Mouse (Mus musculus): ENCODE data around the gene Klk10. TPM values are rescaled to one million over a fixed set of nuclear protein-coding genes. Genes with fewer than 3 reads are reported as not detected.
A peak's percentile ranks its signal among the peaks of the same experiment; 100 is the strongest.

Klk10 gene
- total RNA-seq (2021) = under 1 TPM in 1 of 2 experiments, not detected in 1; 0.18 TPM
- long read RNA-seq, experiment 1, transcript Klk10-201 (6 exons, 1,373 nt) = major isoform, 6 of 6 reads
- long read RNA-seq, experiment 1, partial matches to known transcripts = 0 of 6 reads
- long read RNA-seq, experiment 1, other reads (novel, unspliced or antisense) = 0 of 6 reads
- long read RNA-seq, experiment 2 = 0 reads

DNA sequence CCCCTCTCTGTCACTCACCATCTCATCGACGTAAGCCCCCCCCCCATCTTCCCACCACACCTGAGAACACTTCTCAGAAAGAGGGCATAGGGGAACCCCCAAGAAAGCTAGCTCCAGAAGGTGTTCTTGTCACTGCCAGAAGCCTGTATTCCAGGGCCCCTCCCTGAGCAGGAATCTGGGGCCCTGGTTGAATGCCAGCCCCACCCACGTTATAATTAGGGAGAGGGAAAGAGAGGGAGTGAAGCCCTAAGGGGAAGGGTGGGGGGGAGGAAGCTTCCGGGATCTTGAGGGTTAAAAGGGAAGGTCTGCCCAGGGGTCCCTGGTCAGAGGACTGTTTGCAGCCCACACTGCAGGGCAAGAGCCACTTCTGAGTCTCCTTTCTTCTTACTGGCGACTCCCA lies at the start of gene Klk10:
Gene Klk10, plus strand, starts transcription at position 290 of the 400 bp plus-strand sequence.
- DNase-seq (ENCODE audit: low spot score in 2 of 2) = no peak

DNA sequence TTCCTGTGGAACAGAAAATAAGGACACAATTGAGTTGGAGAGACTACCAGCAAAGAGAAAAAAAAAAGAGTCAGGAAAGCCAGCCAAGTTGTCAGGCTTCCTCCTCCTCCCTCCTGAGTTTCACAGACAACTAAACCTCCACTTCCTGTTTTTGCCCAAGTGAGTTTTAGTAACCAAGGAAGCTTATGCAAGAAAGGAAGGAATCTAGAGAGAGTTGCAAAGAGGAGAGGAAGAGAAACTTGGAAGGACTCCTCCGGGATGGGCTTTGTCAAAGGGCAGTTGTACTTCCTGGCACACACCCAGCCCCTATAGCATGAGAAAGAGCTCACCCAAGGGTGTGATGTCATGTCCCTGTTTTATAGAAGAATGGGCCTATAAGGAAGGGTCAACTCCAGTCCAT lies 33.0 kb upstream of the Klk10 start:
- DNase-seq (ENCODE audit: low spot score in 2 of 2) = no peak

DNA sequence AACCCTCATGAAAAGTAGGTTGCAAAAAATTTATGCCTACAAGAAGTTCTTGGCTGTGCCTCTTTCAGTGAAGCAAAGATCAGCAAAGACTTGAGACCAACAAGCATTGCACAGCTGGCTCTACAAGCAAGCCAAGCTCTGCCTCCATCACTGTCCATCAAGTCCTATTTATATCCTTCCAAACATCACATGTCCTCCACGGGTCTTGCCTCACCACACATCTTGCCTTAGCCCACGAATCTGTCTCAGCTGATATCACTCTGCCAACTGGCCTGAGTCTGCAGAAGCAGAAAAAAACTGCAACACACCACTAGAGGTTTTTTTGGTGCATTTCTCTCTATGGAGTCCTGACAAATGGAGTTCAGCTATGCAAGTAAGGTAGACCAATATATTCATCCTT lies 28.0 kb upstream of the Klk10 start:
- DNase-seq (ENCODE audit: low spot score in 2 of 2) = no peak

DNA sequence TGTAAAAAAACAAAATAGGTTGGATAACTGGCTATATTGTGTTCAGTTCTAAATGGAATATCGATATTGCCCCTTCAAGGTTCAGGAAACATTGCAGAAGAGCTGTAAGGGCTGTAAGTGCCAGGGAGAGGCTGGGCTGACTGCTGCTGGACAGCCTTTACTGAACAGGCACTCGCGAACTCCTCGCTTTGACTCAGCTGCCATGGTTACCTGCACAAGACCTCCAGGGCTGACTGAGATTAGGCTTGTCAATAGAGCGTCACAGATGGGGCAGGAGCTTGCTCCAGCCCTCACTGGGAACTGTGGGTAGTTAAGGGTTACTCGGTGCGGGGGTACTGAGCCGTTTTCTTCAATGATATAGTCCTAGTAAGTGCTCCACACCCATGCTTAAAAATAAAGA lies 14.4 kb upstream of the Klk10 start:
- peak in 1 of 2 experiments; percentile 4 for DNase-seq (ENCODE audit: low spot score in 2 of 2)

DNA sequence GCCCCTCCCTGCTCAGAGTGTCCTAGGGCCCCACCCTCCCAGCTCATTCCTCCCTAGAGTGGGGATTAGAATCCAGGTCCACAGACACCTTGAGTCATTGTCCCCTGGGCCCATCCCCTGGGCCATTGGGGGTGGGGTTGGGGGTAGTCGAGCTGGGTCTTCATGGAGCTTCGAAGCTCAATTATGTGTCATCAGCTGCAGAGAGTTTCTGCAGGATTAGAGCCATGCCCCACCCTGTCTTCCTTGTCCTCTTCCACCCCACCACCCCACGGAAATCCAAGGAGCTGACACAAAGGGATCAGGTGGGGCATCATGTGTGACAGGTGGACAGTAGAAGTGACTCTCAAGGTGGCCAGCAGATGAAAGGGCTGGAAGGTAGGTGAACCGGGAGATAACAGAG lies 12.2 kb upstream of the Klk10 start, which contains the start of gene Klk12:
Gene Klk12, plus strand, starts transcription at position 301 of the 400 bp plus-strand sequence.
- DNase-seq (ENCODE audit: low spot score in 2 of 2) = peak in 1 of 2 experiments; percentile 5

DNA sequence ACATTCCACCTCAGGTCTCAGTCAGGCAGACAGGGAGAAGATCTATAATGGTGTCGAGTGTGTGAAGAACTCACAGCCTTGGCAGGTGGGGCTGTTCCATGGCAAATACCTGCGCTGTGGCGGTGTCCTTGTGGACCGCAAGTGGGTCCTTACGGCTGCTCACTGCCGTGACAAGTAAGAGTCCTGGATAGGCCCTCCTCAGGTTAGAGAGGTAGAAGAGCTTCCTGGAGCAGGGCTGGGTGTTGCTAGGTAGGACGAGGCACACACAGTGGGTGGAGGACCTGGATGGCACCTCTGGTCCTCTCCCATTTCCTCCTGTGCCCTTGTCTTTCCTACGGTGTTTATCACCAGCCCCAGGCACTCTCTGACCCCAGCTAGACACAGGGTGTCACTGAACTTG lies 11.2 kb upstream of the Klk10 start:
- peak in 1 of 2 experiments; percentile 2 for DNase-seq (ENCODE audit: low spot score in 2 of 2)

DNA sequence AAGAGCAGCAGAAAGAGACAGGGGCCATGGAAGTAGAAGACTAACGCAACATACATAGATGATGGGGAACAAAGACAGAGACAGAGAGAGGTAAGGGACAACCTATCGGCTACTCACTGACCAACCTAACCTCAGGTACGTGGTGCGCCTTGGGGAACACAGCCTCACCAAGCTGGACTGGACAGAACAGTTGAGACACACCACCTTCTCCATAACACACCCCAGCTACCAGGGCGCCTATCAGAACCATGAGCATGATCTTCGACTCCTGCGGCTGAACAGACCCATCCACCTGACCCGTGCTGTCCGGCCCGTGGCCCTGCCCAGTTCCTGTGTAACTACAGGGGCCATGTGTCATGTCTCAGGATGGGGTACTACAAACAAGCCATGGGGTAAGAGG lies 10.1 kb upstream of the Klk10 start:
- DNase-seq (ENCODE audit: low spot score in 2 of 2) = peak in 1 of 2 experiments; percentile 4

DNA sequence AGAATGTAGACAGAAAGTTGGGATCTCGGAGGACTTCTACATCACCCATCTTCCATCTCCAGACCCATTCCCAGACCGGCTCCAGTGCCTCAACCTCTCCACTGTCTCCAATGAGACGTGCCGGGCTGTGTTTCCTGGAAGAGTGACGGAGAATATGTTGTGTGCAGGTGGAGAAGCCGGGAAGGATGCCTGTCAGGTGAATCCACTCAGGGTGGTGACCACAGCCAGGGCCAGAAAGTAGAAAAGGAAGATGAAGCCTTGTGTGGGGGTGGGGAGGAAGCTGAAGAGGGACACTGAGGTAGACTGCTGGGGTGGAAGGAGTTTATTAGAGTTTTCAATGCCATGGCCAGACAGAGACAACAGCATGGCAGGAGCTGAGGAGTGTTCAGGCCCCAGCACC lies 8.9 kb upstream of the Klk10 start:
- DNase-seq (ENCODE audit: low spot score in 2 of 2) = peak in 1 of 2 experiments; percentile 4

DNA sequence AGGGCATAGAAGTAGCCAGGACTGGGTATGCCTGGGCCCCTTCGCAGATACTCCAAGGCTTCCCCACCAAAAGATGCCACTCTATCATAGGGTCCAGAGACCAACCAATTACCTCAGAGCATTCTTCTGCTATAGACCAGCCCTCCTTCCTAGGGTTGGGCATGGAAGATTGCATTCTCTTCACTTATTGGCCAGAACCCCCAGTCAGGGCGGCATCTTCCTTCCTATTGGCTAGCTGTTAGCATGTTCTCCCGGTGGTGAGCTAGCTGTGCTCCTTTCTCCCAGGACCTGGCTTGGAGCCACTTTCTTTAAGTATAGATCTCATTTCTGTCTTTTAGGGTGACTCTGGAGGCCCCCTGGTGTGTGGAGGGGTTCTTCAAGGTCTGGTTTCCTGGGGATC lies 7.9 kb upstream of the Klk10 start:
- peak in 1 of 2 experiments; percentile 5 for DNase-seq (ENCODE audit: low spot score in 2 of 2)

DNA sequence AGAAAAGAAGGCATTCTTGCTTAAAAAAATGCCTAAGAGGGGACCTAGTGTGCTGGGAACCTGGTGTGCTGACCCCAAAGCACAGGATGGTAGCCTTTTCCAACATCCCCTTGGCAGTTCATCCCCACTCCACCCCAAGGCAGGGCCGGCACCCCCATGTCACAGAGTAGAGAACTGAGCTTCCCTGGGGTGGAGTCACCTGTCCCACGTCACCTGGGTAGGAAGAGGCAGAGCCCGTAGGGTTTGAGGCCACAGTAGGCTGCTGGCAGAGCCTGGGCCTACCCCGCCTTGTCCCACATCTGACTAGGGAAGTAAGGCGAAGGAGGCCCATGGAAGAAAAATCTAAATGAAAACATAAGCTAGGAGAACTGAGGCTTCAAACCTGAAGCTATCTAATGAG lies 6.5 kb upstream of the Klk10 start, which contains the start of gene Klk11:
Gene Klk11, plus strand, starts transcription at position 241 of the 400 bp plus-strand sequence.
- DNase-seq (ENCODE audit: low spot score in 2 of 2) = peak in 1 of 2 experiments; percentile 4

DNA sequence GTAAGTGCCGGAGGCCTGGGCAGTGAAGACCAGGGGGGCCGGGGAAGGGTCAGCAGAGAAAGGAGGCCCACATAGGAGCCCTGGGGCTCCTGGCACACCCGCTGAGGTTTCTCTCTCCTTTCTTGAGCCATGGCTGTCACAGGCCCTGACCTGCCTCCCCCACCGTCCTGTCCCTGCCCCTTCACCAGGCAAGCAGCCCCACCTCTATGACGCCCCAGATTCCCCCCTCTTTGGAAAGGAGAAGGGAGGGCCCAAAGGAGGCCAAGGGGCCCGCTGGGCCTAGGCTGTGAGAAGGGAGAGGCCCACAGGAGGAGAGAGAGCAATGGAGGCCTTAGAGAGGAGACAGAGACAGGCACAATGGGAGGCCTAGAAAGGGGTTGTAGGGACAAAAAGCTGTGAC lies 6.0 kb upstream of the Klk10 start:
- DNase-seq (ENCODE audit: low spot score in 2 of 2) = peak in 1 of 2 experiments; percentile 6

DNA sequence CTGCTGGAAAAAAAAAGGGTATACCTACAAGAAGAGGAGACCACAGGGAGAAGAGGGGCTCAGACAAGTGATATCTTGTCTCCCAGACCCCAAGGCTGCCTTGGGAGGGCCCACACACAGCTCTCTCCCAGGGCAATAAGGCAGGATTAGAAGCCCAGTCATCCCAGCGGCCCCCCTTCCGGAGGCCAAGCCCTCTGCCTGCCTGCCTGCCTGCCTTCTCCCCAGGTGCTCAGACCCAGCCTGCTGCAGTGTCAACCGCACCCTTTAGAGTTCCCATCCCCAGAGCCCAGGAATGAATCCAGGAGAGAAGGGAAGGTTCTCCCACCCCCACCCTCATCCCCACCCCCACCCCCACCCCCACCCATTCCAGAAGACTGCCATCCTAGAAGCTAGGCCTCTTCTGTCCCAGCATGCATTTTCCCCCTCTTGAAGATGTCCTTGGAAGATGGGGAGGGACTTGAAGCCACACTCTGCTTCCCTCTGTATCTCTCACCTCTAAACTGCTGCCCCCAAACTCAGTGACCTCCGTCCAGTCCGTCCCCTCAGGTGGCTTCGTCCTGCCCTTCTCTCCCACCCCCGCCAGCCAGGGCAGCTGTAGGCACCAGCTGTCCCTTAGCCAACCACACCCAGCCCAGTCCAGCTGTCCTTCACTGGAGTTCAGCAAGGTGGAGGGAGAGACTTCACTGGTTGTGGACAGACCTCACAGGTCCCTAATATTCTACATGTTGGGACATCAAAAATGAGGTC lies 5.4 kb upstream of the Klk10 start:
- peak in 1 of 2 experiments; percentile 6 for DNase-seq (ENCODE audit: low spot score in 2 of 2)

DNA sequence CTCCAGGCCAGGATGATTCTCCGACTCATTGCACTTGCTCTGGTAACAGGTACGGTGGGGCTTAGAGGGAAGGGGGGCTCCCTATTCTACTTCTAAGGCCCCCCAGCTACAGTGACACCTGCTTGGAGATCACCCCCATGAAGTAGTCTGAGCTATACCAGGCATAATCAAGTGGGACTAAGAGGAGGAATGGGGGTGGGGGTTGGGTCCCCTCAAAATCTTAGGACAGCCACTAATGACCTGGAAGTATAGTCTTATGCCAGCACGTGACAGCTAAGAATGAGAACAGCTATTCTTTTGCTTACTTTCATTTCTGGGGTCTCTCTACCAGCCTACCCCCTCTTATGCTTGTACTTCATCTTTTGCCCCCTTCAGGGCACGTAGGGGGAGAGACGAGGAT lies 4.3 kb upstream of the Klk10 start:
- peak in 1 of 2 experiments; percentile 2 for DNase-seq (ENCODE audit: low spot score in 2 of 2)

DNA sequence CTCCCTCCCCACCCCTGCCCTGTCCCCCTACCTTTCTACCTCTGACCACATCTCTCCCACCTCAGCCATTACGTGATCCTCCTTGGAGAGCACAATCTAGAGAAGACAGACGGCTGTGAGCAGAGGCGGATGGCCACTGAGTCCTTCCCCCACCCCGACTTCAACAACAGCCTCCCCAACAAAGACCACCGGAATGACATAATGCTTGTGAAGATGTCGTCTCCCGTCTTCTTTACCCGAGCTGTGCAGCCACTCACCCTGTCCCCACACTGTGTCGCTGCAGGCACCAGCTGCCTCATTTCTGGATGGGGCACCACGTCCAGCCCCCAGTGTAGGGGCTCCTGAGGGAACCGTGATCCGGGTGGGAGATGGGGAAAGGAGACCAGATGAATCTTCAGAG lies 3.4 kb upstream of the Klk10 start:
- peak in 1 of 2 experiments; percentile 3 for DNase-seq (ENCODE audit: low spot score in 2 of 2)

DNA sequence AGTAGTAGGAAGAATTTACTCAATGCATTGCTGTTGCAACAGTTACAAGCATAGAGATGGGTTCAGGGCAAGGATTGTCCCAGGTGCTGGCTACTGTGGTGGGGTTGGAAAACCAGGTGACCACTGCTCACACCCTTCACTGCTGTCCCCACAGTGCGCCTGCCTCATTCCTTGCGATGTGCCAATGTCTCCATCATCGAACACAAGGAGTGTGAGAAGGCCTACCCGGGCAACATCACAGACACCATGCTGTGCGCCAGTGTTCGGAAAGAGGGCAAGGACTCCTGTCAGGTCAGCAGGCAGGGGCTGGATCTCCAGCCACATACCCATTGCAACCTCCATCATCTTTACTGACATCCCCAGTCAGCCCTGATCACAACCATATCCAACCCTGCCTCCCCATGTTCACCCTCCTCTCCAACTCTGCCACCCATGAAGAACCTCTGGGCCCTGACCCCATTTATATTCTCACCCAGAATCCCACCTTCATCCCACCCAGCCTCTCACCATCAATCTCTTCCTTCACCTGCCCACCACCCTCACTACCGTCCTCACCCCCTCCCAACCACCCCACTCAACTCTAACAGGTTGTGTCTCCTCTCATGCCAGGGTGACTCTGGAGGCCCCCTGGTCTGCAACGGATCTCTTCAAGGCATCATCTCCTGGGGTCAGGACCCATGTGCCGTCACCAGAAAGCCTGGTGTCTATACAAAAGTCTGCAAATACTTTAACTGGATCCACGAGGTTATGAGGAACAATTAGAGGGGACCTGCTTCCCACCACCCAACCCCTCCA lies 2.5 kb upstream of the Klk10 start:
- DNase-seq (ENCODE audit: low spot score in 2 of 2) = peak in 1 of 2 experiments; percentile 5

DNA sequence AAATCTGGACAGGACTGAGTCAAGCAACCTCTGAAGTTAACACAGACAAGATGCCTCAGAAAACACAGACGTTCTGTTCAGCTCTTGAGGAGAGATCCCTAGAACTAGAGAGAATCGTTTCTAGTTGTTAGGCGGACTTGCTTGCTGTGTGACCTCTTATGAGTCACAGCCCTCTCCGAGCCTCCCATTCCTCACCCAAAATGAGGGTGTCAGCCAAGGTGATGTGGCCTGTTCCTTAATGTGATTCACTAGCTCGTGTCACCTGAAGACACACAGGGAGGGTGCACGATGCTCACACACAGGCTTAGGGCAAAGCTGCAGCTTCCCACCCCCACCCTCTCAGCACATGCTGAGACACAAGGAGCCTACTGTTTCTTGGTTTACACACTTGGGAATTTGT lies 594 bp upstream of the Klk10 start:
- no peak for DNase-seq (ENCODE audit: low spot score in 2 of 2)

DNA sequence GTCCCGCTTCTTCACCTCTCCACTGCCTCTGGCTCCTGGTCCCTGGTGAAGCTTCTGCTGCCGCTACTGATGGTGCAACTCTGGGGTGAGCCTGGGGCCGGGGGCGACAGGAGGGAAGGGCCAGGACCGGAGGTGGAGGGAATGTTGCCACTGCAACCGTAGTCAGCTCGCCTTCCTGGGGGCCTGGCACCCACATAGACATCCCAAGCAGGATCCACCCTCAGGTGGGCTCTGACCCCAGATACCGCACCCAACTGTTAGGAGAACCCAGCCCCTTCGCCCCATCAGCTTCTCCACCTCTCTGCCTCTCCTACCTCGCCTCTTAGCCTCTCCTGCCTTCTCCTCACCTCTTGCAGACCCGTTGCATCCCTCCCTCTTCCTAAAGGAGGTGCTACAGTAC lies 706 bp downstream of the Klk10 start:
- no peak for DNase-seq (ENCODE audit: low spot score in 2 of 2)

DNA sequence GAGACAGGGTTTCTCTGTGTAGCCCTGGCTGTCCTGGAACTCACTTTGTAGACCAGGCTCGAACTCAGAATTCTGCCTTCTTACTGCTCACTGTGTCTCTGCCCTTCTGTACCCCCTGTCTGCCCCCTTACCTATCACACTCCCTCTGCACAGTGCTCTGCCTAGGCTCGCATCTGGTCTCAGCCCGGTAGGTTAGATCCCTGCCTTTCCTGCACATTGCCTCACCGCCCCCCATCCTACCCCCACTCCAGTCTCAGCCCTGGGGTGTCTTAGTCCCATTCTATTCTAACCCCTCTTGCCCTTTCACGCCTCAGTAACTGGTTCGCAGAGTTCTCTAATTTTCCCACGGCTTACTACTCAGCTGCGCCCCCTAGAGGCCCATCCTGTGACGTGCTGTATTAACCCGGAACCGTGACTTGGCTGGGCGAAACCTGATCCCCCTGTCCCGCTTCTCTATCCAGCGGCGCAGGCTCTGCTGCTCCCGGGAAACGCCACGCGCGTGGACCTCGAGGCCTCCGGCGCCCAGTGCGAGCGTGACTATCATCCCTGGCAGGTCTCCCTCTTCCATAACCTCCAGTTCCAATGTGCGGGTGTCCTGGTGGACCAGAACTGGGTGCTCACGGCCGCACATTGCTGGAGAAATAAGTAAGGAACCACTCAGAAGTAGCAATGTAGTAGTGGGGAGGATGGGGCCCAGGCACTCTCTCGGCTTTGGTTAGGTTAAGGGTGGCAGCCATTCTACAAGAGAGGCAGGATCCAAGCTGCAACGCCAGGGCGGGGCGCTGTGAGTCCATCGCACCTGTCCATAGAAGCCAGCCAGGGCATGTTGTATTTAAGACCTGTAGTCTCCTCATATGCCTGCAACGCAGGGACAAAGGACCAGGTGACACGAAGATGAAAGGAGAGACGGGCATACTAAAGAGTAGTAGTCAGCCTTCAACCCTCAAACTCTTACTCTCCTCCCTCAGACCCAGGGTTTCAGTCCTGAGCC lies 1.7 kb downstream of the Klk10 start:
- peak; percentile 55 to 77 for DNase-seq (ENCODE audit: low spot score in 2 of 2)

DNA sequence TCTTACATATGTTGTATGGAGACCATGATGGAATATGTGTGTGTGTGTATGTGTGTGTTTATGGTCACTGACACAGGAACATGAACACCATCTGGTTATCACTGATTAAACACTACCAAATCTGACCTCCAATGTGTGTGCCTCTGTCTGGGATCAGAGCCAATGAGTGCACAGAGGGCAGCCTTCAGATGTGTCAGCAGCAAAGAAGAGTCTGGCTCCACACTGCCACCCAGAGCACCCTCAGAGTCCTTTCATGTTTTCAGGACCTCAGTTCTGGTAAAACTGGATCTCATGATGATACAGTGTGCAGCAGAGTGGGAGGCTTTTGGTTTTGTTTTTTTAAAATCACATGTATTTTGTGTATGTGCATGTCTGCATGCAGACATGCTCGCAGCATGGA lies 4.5 kb downstream of the Klk10 start:
- DNase-seq (ENCODE audit: low spot score in 2 of 2) = no peak

DNA sequence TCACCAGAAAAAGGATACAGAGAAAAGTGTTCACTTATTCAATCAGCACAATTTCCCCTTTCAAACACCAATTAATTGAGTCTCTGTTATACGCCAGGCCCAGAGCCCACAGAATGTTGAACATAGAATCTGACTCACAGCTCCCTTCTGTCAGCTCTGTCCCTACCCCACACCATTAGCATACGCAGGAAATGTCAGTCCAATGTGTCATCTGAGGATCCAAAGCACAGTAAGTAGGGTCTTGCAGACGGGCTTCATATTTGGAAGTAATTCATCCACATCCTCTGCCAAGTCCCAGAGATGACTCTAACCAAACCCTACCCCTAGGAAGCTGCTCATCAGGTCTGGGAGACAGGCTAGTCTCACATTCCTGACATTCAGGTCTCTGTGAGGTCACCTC lies 7.3 kb downstream of the Klk10 start:
- DNase-seq (ENCODE audit: low spot score in 2 of 2) = no peak

DNA sequence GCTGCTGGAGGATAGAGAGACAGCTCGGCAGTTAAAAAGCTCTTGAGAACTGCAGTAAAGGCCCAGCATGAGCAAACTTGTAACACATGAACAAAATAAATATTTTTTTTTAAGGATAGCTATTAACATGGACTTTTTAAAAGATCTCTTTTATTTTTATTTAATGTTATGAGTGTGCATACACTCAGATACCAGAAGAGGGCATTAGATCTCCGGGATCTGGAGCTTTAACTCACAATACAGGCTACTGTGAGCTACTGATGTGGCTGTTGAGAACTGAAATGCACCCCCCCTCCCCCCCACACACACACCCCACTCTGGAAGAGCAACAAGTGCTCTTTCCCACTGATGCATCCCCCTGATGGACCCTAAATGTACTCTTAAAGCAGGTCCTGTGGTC lies 8.5 kb downstream of the Klk10 start:
- no peak for DNase-seq (ENCODE audit: low spot score in 2 of 2)

All from gastrocnemius, postnatal 4 days (tissue).